Mouse (Mus musculus): ENCODE results near the gene Rbm38. TPM values are rescaled to one million over a fixed set of nuclear protein-coding genes. Genes with fewer than 3 reads are reported as not detected.

Rbm38 gene
- total and polyA plus RNA-seq, 2 experiments from 2014 or later = 119 to 135 TPM

- no peaks in the 10 kb centered on the region for H3K9me3 ChIP-seq (replicated peaks; ENCODE audit: control insufficient read depth, low read length)
- no peak overlapping the region for H3K27ac ChIP-seq (ENCODE audit: low read depth)
- no peak overlapping the region for H3K4me3 ChIP-seq (ENCODE audit: low read depth, low read length)
- no peak for DNase-seq (ENCODE audit: low spot score)
- TF ChIP-seq EP300 (IDR thresholded peaks at IDR 0.05; ENCODE audit: low read depth) (no peak), CTCF (IDR thresholded peaks at IDR 0.05; ENCODE audit: low read depth) (no peak)
- H3K9ac ChIP-seq (replicated peaks; ENCODE audit: low read depth, low read length) = no peak overlapping the region
- 85% methylated on average over 5 of the region's 5 CpGs for WGBS
- ATAC-seq (ENCODE audit: insufficient read depth, low read depth) = no peak
- H3K36me3 ChIP-seq (replicated peaks; ENCODE audit: control insufficient read depth, insufficient read depth, low read length) = peaks cover 46% of the 10 kb centered on the region
- H3K4me1 ChIP-seq (ENCODE audit: control insufficient read depth, insufficient read depth) = 0 out of 2 replicates have a peak, but pooled peaks cover 4% of the 10 kb centered on the region
- H3K4me2 ChIP-seq (ENCODE audit: low read depth, low read length) = no peak overlapping the region
- H3K27me3 ChIP-seq (ENCODE audit: control insufficient read depth, insufficient read depth, low read length) = no peaks in the 10 kb centered on the region
Measured at GRCm38 (mm10) chr2:173036055-173036454, 15.8 kb downstream of the Rbm38 start.

GRCm38 (mm10) chr2:173036611-173037010 is 16.3 kb downstream of the Rbm38 start:
- ATAC-seq (ENCODE audit: insufficient read depth, low read depth) (no peak), DNase-seq (ENCODE audit: low spot score) (no peak)
- Histone ChIP-seq H3K4me1 (ENCODE audit: control insufficient read depth, insufficient read depth) (0 out of 2 replicates have a peak, but pooled peaks cover 3% of the 10 kb centered on the region), H3K4me3 (ENCODE audit: low read depth, low read length) (no peak overlapping the region), H3K27me3 (ENCODE audit: control insufficient read depth, insufficient read depth, low read length) (no peaks in the 10 kb centered on the region), H3K4me2 (ENCODE audit: low read depth, low read length) (no peak overlapping the region), H3K27ac (ENCODE audit: low read depth) (no peak overlapping the region), H3K9me3 (replicated peaks; ENCODE audit: control insufficient read depth, low read length) (no peaks in the 10 kb centered on the region), H3K9ac (replicated peaks; ENCODE audit: low read depth, low read length) (no peak overlapping the region), H3K36me3 (replicated peaks; ENCODE audit: control insufficient read depth, insufficient read depth, low read length) (peaks cover 41% of the 10 kb centered on the region)
- TF ChIP-seq EP300 (IDR thresholded peaks at IDR 0.05; ENCODE audit: low read depth) = no peak
- TF ChIP-seq CTCF (IDR thresholded peaks at IDR 0.05; ENCODE audit: low read depth) = no peak
- WGBS = 68% methylated on average over 4 of the region's 4 CpGs

GRCm38 (mm10) chr2:173037347-173037746 is 17.0 kb downstream of the Rbm38 start:
- Histone ChIP-seq H3K4me1 (ENCODE audit: control insufficient read depth, insufficient read depth) (0 out of 2 replicates have a peak, but pooled peaks cover 3% of the 10 kb centered on the region), H3K9me3 (replicated peaks; ENCODE audit: control insufficient read depth, low read length) (no peaks in the 10 kb centered on the region), H3K36me3 (replicated peaks; ENCODE audit: control insufficient read depth, insufficient read depth, low read length) (peaks cover 35% of the 10 kb centered on the region), H3K27ac (ENCODE audit: low read depth) (0 out of 2 replicates have a peak overlapping the region, but pooled peaks have one; percentile 23), H3K9ac (replicated peaks; ENCODE audit: low read depth, low read length) (no peak overlapping the region), H3K4me3 (ENCODE audit: low read depth, low read length) (no peak overlapping the region), H3K4me2 (ENCODE audit: low read depth, low read length) (no peak overlapping the region), H3K27me3 (ENCODE audit: control insufficient read depth, insufficient read depth, low read length) (no peaks in the 10 kb centered on the region)
- no peak for ATAC-seq (ENCODE audit: insufficient read depth, low read depth)
- DNase-seq (ENCODE audit: low spot score) = no peak
- no peak for TF ChIP-seq CTCF (IDR thresholded peaks at IDR 0.05; ENCODE audit: low read depth)
- no peak for TF ChIP-seq EP300 (IDR thresholded peaks at IDR 0.05; ENCODE audit: low read depth)
- 73% methylated on average over 5 of the region's 5 CpGs for WGBS

DNA sequence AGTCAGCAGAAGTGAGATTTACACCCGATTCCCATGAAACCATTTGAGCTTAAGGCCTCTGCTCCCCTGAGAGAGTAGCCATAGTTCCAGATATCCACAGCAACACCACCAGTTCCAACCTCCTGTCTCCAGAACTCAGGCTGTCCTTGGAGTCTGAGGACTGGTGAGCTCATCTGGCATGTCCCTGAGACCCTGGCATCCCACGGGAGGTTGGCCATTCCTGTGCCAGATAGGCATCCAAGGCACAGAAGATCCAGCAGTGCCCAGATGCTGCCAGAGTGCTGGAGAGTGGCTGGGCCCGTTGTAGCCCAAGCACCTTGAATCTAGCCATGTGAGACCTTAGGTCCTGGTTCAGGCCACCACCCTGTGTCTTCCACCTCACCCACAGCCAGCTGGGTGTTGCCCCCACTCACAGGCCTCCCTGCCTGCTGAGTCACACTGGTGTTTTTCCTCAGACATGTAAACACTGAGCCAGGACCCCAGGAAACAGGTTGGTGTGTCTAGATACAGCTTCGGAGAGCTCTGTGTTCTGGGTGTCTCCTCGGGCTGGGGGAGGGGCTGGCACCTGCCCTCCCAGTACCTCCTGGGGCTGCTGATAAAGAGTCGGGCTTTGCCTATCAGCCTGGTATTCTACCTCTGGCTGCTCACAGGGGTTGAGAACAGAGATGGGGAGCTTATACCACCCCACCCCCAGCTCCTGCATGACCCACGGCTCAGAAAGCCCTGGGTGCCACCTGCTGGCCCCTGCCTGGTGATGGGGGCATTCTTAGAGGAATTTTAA is 17.7 kb downstream of the Rbm38 start:
- H3K4me3 ChIP-seq (ENCODE audit: low read depth, low read length) = no peak overlapping the region
- DNase-seq (ENCODE audit: low spot score) (no peak), ATAC-seq (ENCODE audit: insufficient read depth, low read depth) (no peak)
- H3K36me3 ChIP-seq (replicated peaks; ENCODE audit: control insufficient read depth, insufficient read depth, low read length) = peaks cover 28% of the 10 kb centered on the region
- H3K27ac ChIP-seq (ENCODE audit: low read depth) = peak overlapping the region; percentile 23; the same call in 1 of the 2 replicates
- H3K4me2 ChIP-seq (ENCODE audit: low read depth, low read length) = no peak overlapping the region
- TF ChIP-seq CTCF (IDR thresholded peaks at IDR 0.05; ENCODE audit: low read depth) = no peak
- no peak for TF ChIP-seq EP300 (IDR thresholded peaks at IDR 0.05; ENCODE audit: low read depth)
- H3K9me3 ChIP-seq (replicated peaks; ENCODE audit: control insufficient read depth, low read length) = no peaks in the 10 kb centered on the region
- H3K9ac ChIP-seq (replicated peaks; ENCODE audit: low read depth, low read length) = no peak overlapping the region
- H3K27me3 ChIP-seq (ENCODE audit: control insufficient read depth, insufficient read depth, low read length) = no peaks in the 10 kb centered on the region
- H3K4me1 ChIP-seq (ENCODE audit: control insufficient read depth, insufficient read depth) = 0 out of 2 replicates have a peak, but pooled peaks cover 3% of the 10 kb centered on the region
- 52% methylated on average over 7 of the region's 7 CpGs for WGBS

GRCm38 (mm10) chr2:173039041-173039440 is 18.7 kb downstream of the Rbm38 start:
- Histone ChIP-seq H3K9me3 (replicated peaks; ENCODE audit: control insufficient read depth, low read length) (no peaks in the 10 kb centered on the region), H3K9ac (replicated peaks; ENCODE audit: low read depth, low read length) (no peak overlapping the region), H3K4me2 (ENCODE audit: low read depth, low read length) (no peak overlapping the region), H3K4me3 (ENCODE audit: low read depth, low read length) (no peak overlapping the region), H3K27ac (ENCODE audit: low read depth) (no peak overlapping the region), H3K4me1 (ENCODE audit: control insufficient read depth, insufficient read depth) (peaks cover 9% of the 10 kb centered on the region), H3K27me3 (ENCODE audit: control insufficient read depth, insufficient read depth, low read length) (no peaks in the 10 kb centered on the region), H3K36me3 (replicated peaks; ENCODE audit: control insufficient read depth, insufficient read depth, low read length) (peaks cover 18% of the 10 kb centered on the region)
- no peak for ATAC-seq (ENCODE audit: insufficient read depth, low read depth)
- no peak for DNase-seq (ENCODE audit: low spot score)
- TF ChIP-seq CTCF (IDR thresholded peaks at IDR 0.05; ENCODE audit: low read depth) (no peak), EP300 (IDR thresholded peaks at IDR 0.05; ENCODE audit: low read depth) (no peak)
- WGBS = 84% methylated on average over 4 of the region's 4 CpGs
